Mouse (Mus musculus) liver, postnatal 0 days (tissue): ENCODE results near the gene Casq1. TPM values are rescaled to one million over a fixed set of nuclear protein-coding genes. Genes with fewer than 3 reads are reported as not detected.

Experiments used
- ATAC-seq: fragments of 200-750 bp; cut with Nextera tagmentation; 2 replicates; pipeline ENCODE4 v1.8.0; 2017; ENCODE audit warnings: mild to moderate bottlenecking, moderate library complexity
- DNase-seq: peaks from one replicate; pipeline ENCODE4 v3.0.0-alpha.2; 2016
- H3K27ac ChIP-seq: fragments of 300-500 bp; sonication (generic); 2 replicates; pipeline ENCODE4 v1.5.1; 2014; ENCODE audit warnings: antibody characterized with exemption, moderate library complexity, mild to moderate bottlenecking, low read depth
- H3K27me3 ChIP-seq: fragments of 300-500 bp; sonication (generic); 2 replicates; pipeline ENCODE4 v1.6.1; 2014; ENCODE audit warnings: low read length, control low read depth, mixed read lengths; ENCODE audit not compliant: insufficient read depth
- H3K36me3 ChIP-seq: fragments of 300-500 bp; sonication (generic); replicated peaks from 2 replicates; pipeline ENCODE4 v1.6.1; 2014; ENCODE audit warnings: mild to moderate bottlenecking, control low read depth, low read length, moderate library complexity, mixed read lengths; ENCODE audit not compliant: insufficient read depth
- H3K4me1 ChIP-seq: fragments of 300-500 bp; sonication (generic); 2 replicates; pipeline ENCODE4 v1.6.1; 2014; ENCODE audit warnings: antibody characterized with exemption, mild to moderate bottlenecking, control low read depth; ENCODE audit not compliant: insufficient read depth
- H3K4me2 ChIP-seq: fragments of 300-500 bp; sonication (generic); 2 replicates; pipeline ENCODE4 v1.6.1; 2014; ENCODE audit warnings: low read depth, mild to moderate bottlenecking, low read length, moderate library complexity, mixed read lengths
- H3K4me3 ChIP-seq: fragments of 300-500 bp; sonication (generic); 2 replicates; pipeline ENCODE4 v1.5.1; 2014; ENCODE audit warnings: low read depth, low read length
- H3K9ac ChIP-seq: fragments of 300-500 bp; sonication (generic); replicated peaks from 2 replicates; pipeline ENCODE4 v1.6.1; 2014; ENCODE audit warnings: mild to moderate bottlenecking, moderate library complexity
- H3K9me3 ChIP-seq: fragments of 300-500 bp; sonication (generic); 2 replicates; pipeline ENCODE4 v1.6.1; 2016; ENCODE audit warnings: mild to moderate bottlenecking, control low read depth, low read length, mixed read lengths
- CTCF ChIP-seq: sonication (generic); IDR thresholded peaks from 2 replicates; pipeline ENCODE4 v1.5.1; 2016; ENCODE audit warnings: antibody characterized with exemption, low read depth
- EP300 ChIP-seq: IDR thresholded peaks from 2 replicates; pipeline ENCODE4 v1.6.1; 2016; ENCODE audit warnings: antibody characterized with exemption, low read depth, mild to moderate bottlenecking
- WGBS: fragments of 180-500 bp; shearing (Covaris S2); extraction: QIAGEN DNeasy Blood & Tissue Kit; methylation state at CpG from one replicate; pipeline ENCODE4 v1.1.7; 2014; ENCODE audit not compliant: insufficient replicate concordance; 5-methylcytosine and 5-hydroxymethylcytosine counted together
- polyA plus RNA-seq: library from polyadenylated mRNA; unstranded; fragments of >200 nt; fragmentation: Nextera tagmentation; extraction: Ambion mirVana; gene quantifications from 2 replicates; pipeline ENCODE4 v1.2.1, GENCODE M21; 2015

Casq1 gene
- polyA plus RNA-seq, 1 experiment from 2014 or later = 0.61 TPM

- no peaks in the 10 kb centered on the region for H3K9me3 ChIP-seq
- H3K4me2 ChIP-seq = no peak overlapping the region
- H3K36me3 ChIP-seq = peaks cover 82% of the 10 kb centered on the region
- no peak overlapping the region for H3K9ac ChIP-seq
- no peak overlapping the region for H3K27ac ChIP-seq
- no peaks in the 10 kb centered on the region for H3K4me1 ChIP-seq
- ATAC-seq = no peak
- TF ChIP-seq CTCF (peak; percentile 50), EP300 (no peak)
- H3K4me3 ChIP-seq = no peak overlapping the region
- WGBS = 91% methylated on average over 10 of the region's 10 CpGs
- DNase-seq = no peak
- H3K27me3 ChIP-seq = no peaks in the 10 kb centered on the region
Measured at GRCm38 (mm10) chr1:172186401-172187289, 33.0 kb downstream of the Casq1 start.

- Histone ChIP-seq H3K27ac (no peak overlapping the region), H3K9me3 (no peaks in the 10 kb centered on the region), H3K4me2 (no peak overlapping the region), H3K4me3 (no peak overlapping the region), H3K9ac (no peak overlapping the region), H3K36me3 (peaks cover 81% of the 10 kb centered on the region), H3K4me1 (no peaks in the 10 kb centered on the region), H3K27me3 (no peaks in the 10 kb centered on the region)
- ATAC-seq = no peak
- TF ChIP-seq EP300 = no peak
- no peak for TF ChIP-seq CTCF
- no peak for DNase-seq
Measured at GRCm38 (mm10) chr1:172183915-172184314, 35.8 kb downstream of the Casq1 start.

GRCm38 (mm10) chr1:172183056-172183455 is 36.6 kb downstream of the Casq1 start:
- TF ChIP-seq EP300 (no peak), CTCF (no peak)
- 94% methylated on average over 6 of the region's 6 CpGs for WGBS
- no peak overlapping the region for H3K9ac ChIP-seq
- H3K9me3 ChIP-seq = no peaks in the 10 kb centered on the region
- no peak overlapping the region for H3K27ac ChIP-seq
- no peaks in the 10 kb centered on the region for H3K27me3 ChIP-seq
- no peak overlapping the region for H3K4me2 ChIP-seq
- no peaks in the 10 kb centered on the region for H3K4me1 ChIP-seq
- DNase-seq = no peak
- peaks cover 78% of the 10 kb centered on the region for H3K36me3 ChIP-seq
- no peak for ATAC-seq
- no peak overlapping the region for H3K4me3 ChIP-seq

DNA sequence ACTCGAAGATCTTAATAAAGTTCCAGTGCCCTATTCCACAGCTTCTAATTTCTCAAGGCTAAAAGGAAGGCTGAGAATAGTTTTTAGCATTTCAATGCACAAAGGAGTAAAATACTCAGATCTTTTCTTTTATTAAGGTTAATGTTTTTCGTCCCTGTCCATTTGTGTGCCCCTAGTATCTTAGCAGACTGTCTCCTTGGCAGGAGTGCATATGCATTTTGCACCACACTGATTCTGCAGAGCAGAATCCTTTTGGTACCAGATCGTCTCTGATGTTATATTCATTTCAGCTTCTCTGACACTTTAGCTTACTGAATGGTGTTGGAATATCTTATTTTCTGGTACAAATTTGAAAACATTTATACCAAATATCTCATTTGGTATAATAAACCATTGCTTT is 37.9 kb downstream of the Casq1 start:
- WGBS = 97% methylated on average over 3 of the region's 3 CpGs
- H3K36me3 ChIP-seq = peaks cover 74% of the 10 kb centered on the region

GRCm38 (mm10) chr1:172180881-172181280 is 38.8 kb downstream of the Casq1 start:
- ATAC-seq (no peak), DNase-seq (no peak)
- H3K27me3 ChIP-seq = no peaks in the 10 kb centered on the region
- H3K4me3 ChIP-seq = no peak overlapping the region
- no peak for TF ChIP-seq EP300
- no peak for TF ChIP-seq CTCF
- H3K9me3 ChIP-seq = no peaks in the 10 kb centered on the region
- peaks cover 69% of the 10 kb centered on the region for H3K36me3 ChIP-seq
- H3K4me1 ChIP-seq = no peaks in the 10 kb centered on the region
- H3K4me2 ChIP-seq = no peak overlapping the region
- 86% methylated on average over 4 of the region's 4 CpGs for WGBS
- no peak overlapping the region for H3K9ac ChIP-seq
- H3K27ac ChIP-seq = no peak overlapping the region

More for the DNA sequence above, 37.9 kb downstream of the Casq1 start:
- DNase-seq = no peak
- Histone ChIP-seq H3K9me3 (no peaks in the 10 kb centered on the region), H3K4me1 (no peaks in the 10 kb centered on the region), H3K4me2 (no peak overlapping the region), H3K27me3 (no peaks in the 10 kb centered on the region), H3K4me3 (no peak overlapping the region), H3K27ac (no peak overlapping the region), H3K9ac (no peak overlapping the region)
- no peak for TF ChIP-seq CTCF
- TF ChIP-seq EP300 = no peak
- no peak for ATAC-seq

- H3K27me3 ChIP-seq = no peaks in the 10 kb centered on the region
- no peaks in the 10 kb centered on the region for H3K4me1 ChIP-seq
- WGBS = 80% methylated on average over 7 of the region's 7 CpGs
- no peak overlapping the region for H3K9ac ChIP-seq
- no peak for DNase-seq
- no peak overlapping the region for H3K4me3 ChIP-seq
- H3K9me3 ChIP-seq = no peaks in the 10 kb centered on the region
- TF ChIP-seq CTCF (no peak), EP300 (no peak)
- ATAC-seq = no peak
- H3K36me3 ChIP-seq = peaks cover 73% of the 10 kb centered on the region
- no peak overlapping the region for H3K4me2 ChIP-seq
- H3K27ac ChIP-seq = no peak overlapping the region
Measured at GRCm38 (mm10) chr1:172179102-172179501, 40.6 kb downstream of the Casq1 start.
